Mouse (Mus musculus): ENCODE results near the gene Tpsg1.

The Tpsg1 gene

GRCm38 (mm10) chr17:25368973-25369372 is at the start of gene Tpsg1:
TSS of gene Tpsg1 (plus strand) at chr17:25369273.
- DNase-seq (ENCODE audit: low spot score in 2 of 2): no peak

- no peak for DNase-seq (ENCODE audit: low spot score in 2 of 2)
Observed at GRCm38 (mm10) chr17:25320819-25321218, 48.3 kb upstream of the Tpsg1 start.

- no peak for DNase-seq (ENCODE audit: low spot score in 2 of 2)
Observed at GRCm38 (mm10) chr17:25322930-25323329, 46.1 kb upstream of the Tpsg1 start.

- DNase-seq (ENCODE audit: low spot score in 2 of 2): no peak
Observed at GRCm38 (mm10) chr17:25332321-25332720, 36.8 kb upstream of the Tpsg1 start.

- peak; percentile 41 to 42 for DNase-seq (ENCODE audit: low spot score in 2 of 2)
Observed at GRCm38 (mm10) chr17:25333943-25334342, 35.1 kb upstream of the Tpsg1 start.

GRCm38 (mm10) chr17:25338218-25338617 is 30.9 kb upstream of the Tpsg1 start:
- DNase-seq (ENCODE audit: low spot score in 2 of 2): no peak

GRCm38 (mm10) chr17:25340003-25340402 is 29.1 kb upstream of the Tpsg1 start:
- no peak for DNase-seq (ENCODE audit: low spot score in 2 of 2)

GRCm38 (mm10) chr17:25341490-25341889 is 27.6 kb upstream of the Tpsg1 start:
- no peak for DNase-seq (ENCODE audit: low spot score in 2 of 2)

- DNase-seq (ENCODE audit: low spot score in 2 of 2): no peak
Observed at GRCm38 (mm10) chr17:25345462-25345861, 23.6 kb upstream of the Tpsg1 start, which contains the start of gene Tpsab1. TSS of gene Tpsab1 (minus strand) at chr17:25345562.

- DNase-seq (ENCODE audit: low spot score in 2 of 2): no peak
Observed at GRCm38 (mm10) chr17:25361291-25361690, 7.8 kb upstream of the Tpsg1 start.

- DNase-seq (ENCODE audit: low spot score in 2 of 2): peak; percentile 28 to 36
Observed at GRCm38 (mm10) chr17:25363726-25364125, 5.3 kb upstream of the Tpsg1 start.

- DNase-seq (ENCODE audit: low spot score in 2 of 2): no peak
Observed at GRCm38 (mm10) chr17:25366005-25366404, 3.1 kb upstream of the Tpsg1 start, which contains the start of gene Tpsb2. TSS of gene Tpsb2 (plus strand) at chr17:25366305.

GRCm38 (mm10) chr17:25372491-25372890 is 3.4 kb downstream of the Tpsg1 start:
- DNase-seq (ENCODE audit: low spot score in 2 of 2): no peak

GRCm38 (mm10) chr17:25374011-25374410 is 4.9 kb downstream of the Tpsg1 start:
- no peak for DNase-seq (ENCODE audit: low spot score in 2 of 2)

- DNase-seq (ENCODE audit: low spot score in 2 of 2): no peak
Observed at GRCm38 (mm10) chr17:25394526-25394925, 25.5 kb downstream of the Tpsg1 start.

- DNase-seq (ENCODE audit: low spot score in 2 of 2): peak; percentile 74 to 79
Observed at GRCm38 (mm10) chr17:25397804-25398519, 28.9 kb downstream of the Tpsg1 start.

GRCm38 (mm10) chr17:25398520-25398838 is 29.4 kb downstream of the Tpsg1 start:
- DNase-seq (ENCODE audit: low spot score in 2 of 2): no peak

GRCm38 (mm10) chr17:25400443-25400842 is 31.4 kb downstream of the Tpsg1 start:
- DNase-seq (ENCODE audit: low spot score in 2 of 2): no peak

- DNase-seq (ENCODE audit: low spot score in 2 of 2): no peak
Observed at GRCm38 (mm10) chr17:25401491-25401890, 32.4 kb downstream of the Tpsg1 start.

GRCm38 (mm10) chr17:25402224-25402623 is 33.2 kb downstream of the Tpsg1 start:
- no peak for DNase-seq (ENCODE audit: low spot score in 2 of 2)

- no peak for DNase-seq (ENCODE audit: low spot score in 2 of 2)
Observed at GRCm38 (mm10) chr17:25404190-25404589, 35.1 kb downstream of the Tpsg1 start.

GRCm38 (mm10) chr17:25405224-25405895 is 36.3 kb downstream of the Tpsg1 start:
- no peak for DNase-seq (ENCODE audit: low spot score in 2 of 2)

- DNase-seq (ENCODE audit: low spot score in 2 of 2): no peak
Observed at GRCm38 (mm10) chr17:25406011-25406441, 37.0 kb downstream of the Tpsg1 start.
